Mouse (Mus musculus) embryonic facial prominence, embryonic 15.5 days (tissue): ENCODE measurements at regions not wholly inside any gene's neighbourhood (a gene's known extent, or its start where the extent isn't known, plus 50 kb on each side); places are given as distances from the start of the nearest gene placed in this dataset.

ENCODE experiments used
- ATAC-seq: fragments of 200-750 bp; cut with Nextera tagmentation; 2 replicates; pipeline ENCODE4 v1.8.0; 2017; ENCODE audit warnings: low read depth, moderate TSS enrichment; ENCODE audit not compliant: insufficient number of reproducible peaks, low FRiP score, low TSS enrichment
- H3K27ac ChIP-seq: fragments of 300-500 bp; sonication (generic); replicated peaks from 2 replicates; pipeline ENCODE4 v1.5.1; 2015; ENCODE audit warnings: mild to moderate bottlenecking, inconsistent platforms
- H3K27me3 ChIP-seq: fragments of 300-500 bp; sonication (generic); 2 replicates; pipeline ENCODE4 v1.6.1; 2015; ENCODE audit warnings: inconsistent platforms
- H3K36me3 ChIP-seq: fragments of 300-500 bp; sonication (generic); 2 replicates; pipeline ENCODE4 v1.6.1; 2015; ENCODE audit warnings: mild to moderate bottlenecking, inconsistent platforms
- H3K4me1 ChIP-seq: fragments of 300-500 bp; sonication (generic); 2 replicates; pipeline ENCODE4 v1.6.1; 2015; ENCODE audit warnings: inconsistent platforms
- H3K4me2 ChIP-seq: fragments of 300-500 bp; sonication (generic); replicated peaks from 2 replicates; pipeline ENCODE4 v1.6.1; 2015; ENCODE audit warnings: mild to moderate bottlenecking, inconsistent platforms
- H3K4me3 ChIP-seq: fragments of 300-500 bp; sonication (generic); replicated peaks from 2 replicates; pipeline ENCODE4 v1.5.1; 2015; ENCODE audit warnings: mild to moderate bottlenecking, inconsistent platforms
- H3K9ac ChIP-seq: fragments of 300-500 bp; sonication (generic); 2 replicates; pipeline ENCODE4 v1.6.1; 2015; ENCODE audit warnings: inconsistent platforms
- H3K9me3 ChIP-seq: fragments of 300-500 bp; sonication (generic); replicated peaks from 2 replicates; pipeline ENCODE4 v1.6.1; 2016; ENCODE audit warnings: inconsistent platforms
- WGBS: fragments of 180-500 bp; shearing (Covaris S2); methylation state at CpG from one replicate; pipeline ENCODE4 v1.1.7; 2015; 5-methylcytosine and 5-hydroxymethylcytosine counted together

- H3K27me3 ChIP-seq = no peaks in the 10 kb centered on the region
- no peak overlapping the region for H3K4me2 ChIP-seq
- ATAC-seq = no peak
- H3K36me3 ChIP-seq = no peaks in the 10 kb centered on the region
- H3K27ac ChIP-seq = no peak overlapping the region
- no peaks in the 10 kb centered on the region for H3K4me1 ChIP-seq
- H3K9me3 ChIP-seq = no peaks in the 10 kb centered on the region
- 74% methylated on average over 7 of the region's 7 CpGs for WGBS
- no peak overlapping the region for H3K4me3 ChIP-seq
- no peak overlapping the region for H3K9ac ChIP-seq
These were observed 137.2 kb downstream of the Cdh26 start for GRCm38 (mm10) chr2:178567493-178567892.

- no peak for ATAC-seq
- Histone ChIP-seq H3K36me3 (no peaks in the 10 kb centered on the region), H3K4me2 (no peak overlapping the region), H3K9ac (no peak overlapping the region), H3K4me1 (0 out of 2 replicates have a peak, but pooled peaks cover 9% of the 10 kb centered on the region), H3K27ac (no peak overlapping the region), H3K9me3 (no peaks in the 10 kb centered on the region), H3K4me3 (no peak overlapping the region), H3K27me3 (peaks cover 25% of the 10 kb centered on the region)
- WGBS = 58% methylated on average over 5 of the region's 5 CpGs
These were observed 142.0 kb downstream of the Cdh26 start for GRCm38 (mm10) chr2:178572301-178572700.

DNA sequence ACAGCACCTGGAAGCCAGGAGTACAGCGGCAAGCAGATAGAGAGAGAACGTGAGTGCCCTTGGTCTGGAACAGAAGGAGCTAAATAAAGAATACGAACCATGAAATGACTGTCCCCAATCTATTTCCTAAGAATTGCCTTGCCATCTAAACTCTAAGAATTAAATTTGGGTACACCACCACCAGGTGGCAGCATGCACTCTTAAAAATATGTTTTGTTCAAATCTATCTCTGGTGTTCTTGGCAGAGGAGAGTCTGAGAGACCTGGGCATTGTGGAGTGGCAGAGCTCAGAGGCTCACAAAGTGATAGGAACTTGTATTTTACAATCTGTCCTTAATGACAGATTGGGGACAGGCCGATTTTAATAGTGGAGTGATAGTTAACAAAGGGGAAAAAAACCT, 144.5 kb downstream of the Cdh26 start:
- ATAC-seq = no peak
- 33% methylated on average over 4 of the region's 4 CpGs for WGBS

GRCm38 (mm10) chr2:178575403-178575802, 145.1 kb downstream of the Cdh26 start:
- no peaks in the 10 kb centered on the region for H3K36me3 ChIP-seq
- ATAC-seq = no peak
- H3K4me3 ChIP-seq = no peak overlapping the region
- H3K27ac ChIP-seq = no peak overlapping the region
- H3K4me1 ChIP-seq = 0 out of 2 replicates have a peak, but pooled peaks cover 9% of the 10 kb centered on the region
- no peaks in the 10 kb centered on the region for H3K9me3 ChIP-seq
- peaks cover 25% of the 10 kb centered on the region for H3K27me3 ChIP-seq
- 41% methylated on average over 6 of the region's 6 CpGs for WGBS
- no peak overlapping the region for H3K4me2 ChIP-seq
- H3K9ac ChIP-seq = no peak overlapping the region

More for the DNA sequence above, 144.5 kb downstream of the Cdh26 start:
- Histone ChIP-seq H3K9me3 (no peaks in the 10 kb centered on the region), H3K4me3 (no peak overlapping the region), H3K4me1 (0 out of 2 replicates have a peak, but pooled peaks cover 9% of the 10 kb centered on the region), H3K4me2 (no peak overlapping the region), H3K27ac (no peak overlapping the region), H3K27me3 (peaks cover 25% of the 10 kb centered on the region), H3K9ac (no peak overlapping the region), H3K36me3 (no peaks in the 10 kb centered on the region)

GRCm38 (mm10) chr2:178576067-178576466, 145.7 kb downstream of the Cdh26 start:
- Histone ChIP-seq H3K36me3 (no peaks in the 10 kb centered on the region), H3K9ac (no peak overlapping the region), H3K4me1 (peaks cover 12% of the 10 kb centered on the region; the same call in 1 of the 2 replicates), H3K27ac (no peak overlapping the region), H3K4me3 (no peak overlapping the region), H3K27me3 (peaks cover 25% of the 10 kb centered on the region), H3K4me2 (no peak overlapping the region), H3K9me3 (no peaks in the 10 kb centered on the region)
- WGBS = 67% methylated on average over 7 of the region's 7 CpGs
- ATAC-seq = no peak

DNA sequence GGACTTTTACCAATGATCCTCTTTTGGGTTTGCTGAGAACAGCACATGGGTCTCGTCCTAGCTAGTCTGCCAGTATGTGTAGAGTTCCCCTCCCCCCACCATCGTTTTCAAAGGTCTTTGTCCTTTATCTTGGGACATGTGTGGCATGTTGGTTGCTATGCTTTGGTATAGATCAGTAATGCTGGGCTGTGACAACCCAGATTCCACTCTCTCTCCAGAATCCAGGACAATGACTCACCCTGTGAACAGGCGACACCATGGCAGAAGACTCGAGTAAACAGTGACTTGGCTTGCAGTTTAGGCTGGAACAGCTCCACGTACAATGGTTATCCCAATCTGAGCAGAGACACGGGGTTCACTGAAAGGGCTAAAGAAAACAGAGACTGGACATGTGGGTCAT, 149.2 kb downstream of the Cdh26 start:
- ATAC-seq = no peak
- 81% methylated on average over 6 of the region's 6 CpGs for whole genome bisulfite sequencing

DNA sequence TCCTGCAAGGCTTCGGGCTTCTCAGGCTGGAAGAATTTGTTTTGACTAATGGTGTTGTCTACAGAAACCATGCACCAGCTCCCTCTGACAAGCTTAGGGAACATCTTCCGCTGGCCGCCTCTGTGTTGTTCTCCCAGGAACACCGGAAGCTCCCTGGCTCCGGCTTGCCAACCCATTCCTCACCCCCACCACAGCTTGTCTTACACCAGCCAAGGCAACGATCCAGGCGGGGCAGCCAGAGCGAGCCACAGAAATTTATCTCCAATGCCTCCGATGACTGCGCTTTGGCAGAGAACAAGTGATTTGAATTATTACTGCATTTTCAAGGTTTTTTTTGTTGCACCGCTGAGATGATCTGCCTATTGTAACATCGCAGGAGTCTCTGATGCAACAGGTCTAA, 151.0 kb downstream of the Cdh26 start:
- ATAC-seq = peak; percentile 36; the same call in 1 of the 2 replicates
- Histone ChIP-seq H3K27ac (no peak overlapping the region), H3K4me3 (no peak overlapping the region), H3K36me3 (no peaks in the 10 kb centered on the region), H3K4me1 (peaks cover 12% of the 10 kb centered on the region; the same call in 1 of the 2 replicates), H3K27me3 (peaks cover 9% of the 10 kb centered on the region; the same call in 1 of the 2 replicates), H3K4me2 (no peak overlapping the region), H3K9ac (no peak overlapping the region), H3K9me3 (no peaks in the 10 kb centered on the region)
- WGBS = 45% methylated on average over 12 of the region's 12 CpGs

More for the DNA sequence above, 149.2 kb downstream of the Cdh26 start:
- no peak overlapping the region for H3K4me3 ChIP-seq
- H3K27me3 ChIP-seq = peaks cover 16% of the 10 kb centered on the region; the same call in 1 of the 2 replicates
- H3K9me3 ChIP-seq = no peaks in the 10 kb centered on the region
- H3K27ac ChIP-seq = no peak overlapping the region
- no peak overlapping the region for H3K9ac ChIP-seq
- H3K4me1 ChIP-seq = peaks cover 17% of the 10 kb centered on the region; the same call in 1 of the 2 replicates
- H3K36me3 ChIP-seq = no peaks in the 10 kb centered on the region
- H3K4me2 ChIP-seq = no peak overlapping the region

- Histone ChIP-seq H3K27me3 (0 out of 2 replicates have a peak, but pooled peaks cover 11% of the 10 kb centered on the region), H3K27ac (no peak overlapping the region), H3K4me3 (no peak overlapping the region), H3K4me1 (peaks cover 12% of the 10 kb centered on the region; the same call in 1 of the 2 replicates), H3K36me3 (no peaks in the 10 kb centered on the region), H3K9ac (no peak overlapping the region), H3K4me2 (no peak overlapping the region), H3K9me3 (no peaks in the 10 kb centered on the region)
- no peak for ATAC-seq
- WGBS = 78% methylated on average over 5 of the region's 5 CpGs
These were observed 154.7 kb downstream of the Cdh26 start for GRCm38 (mm10) chr2:178584970-178585566.

- ATAC-seq = no peak
- no peak overlapping the region for H3K4me3 ChIP-seq
- no peaks in the 10 kb centered on the region for H3K36me3 ChIP-seq
- no peaks in the 10 kb centered on the region for H3K4me1 ChIP-seq
- 0 out of 2 replicates have a peak, but pooled peaks cover 11% of the 10 kb centered on the region for H3K27me3 ChIP-seq
- H3K9ac ChIP-seq = no peak overlapping the region
- no peaks in the 10 kb centered on the region for H3K9me3 ChIP-seq
- H3K27ac ChIP-seq = no peak overlapping the region
- WGBS = 69% methylated on average over 7 of the region's 7 CpGs
- H3K4me2 ChIP-seq = no peak overlapping the region
These were observed 156.9 kb downstream of the Cdh26 start for GRCm38 (mm10) chr2:178587134-178587636.

GRCm38 (mm10) chr2:178593743-178594142, 163.4 kb downstream of the Cdh26 start:
- no peak overlapping the region for H3K9ac ChIP-seq
- H3K27ac ChIP-seq = no peak overlapping the region
- H3K4me3 ChIP-seq = no peak overlapping the region
- ATAC-seq = no peak
- H3K36me3 ChIP-seq = no peaks in the 10 kb centered on the region
- no peak overlapping the region for H3K4me2 ChIP-seq
- H3K9me3 ChIP-seq = no peaks in the 10 kb centered on the region
- no peaks in the 10 kb centered on the region for H3K27me3 ChIP-seq
- H3K4me1 ChIP-seq = 0 out of 2 replicates have a peak, but pooled peaks cover 5% of the 10 kb centered on the region
- 79% methylated on average over 9 of the region's 9 CpGs for WGBS

DNA sequence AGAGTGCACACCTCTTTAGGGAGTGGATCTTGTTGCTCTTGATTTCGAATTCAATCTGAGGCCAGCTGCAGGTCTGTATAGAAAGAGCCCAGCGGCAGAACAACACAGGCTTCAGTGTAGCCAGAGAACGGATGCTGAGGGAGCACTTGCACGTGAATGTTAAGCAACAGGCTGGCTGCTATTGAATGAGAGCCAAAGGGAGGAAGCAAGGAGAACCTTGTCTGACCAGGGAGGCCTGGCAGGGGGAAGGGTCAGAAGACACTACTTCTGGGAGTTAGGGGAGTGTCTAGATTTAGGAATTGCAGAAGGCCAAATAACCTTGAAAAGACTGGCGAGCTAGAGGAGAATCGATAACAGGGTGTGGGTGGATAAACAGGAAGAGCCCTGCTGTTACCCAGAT, 163.8 kb downstream of the Cdh26 start:
- no peak overlapping the region for H3K4me2 ChIP-seq
- H3K9me3 ChIP-seq = no peaks in the 10 kb centered on the region
- ATAC-seq = 0 out of 2 replicates have a peak, but pooled peaks have one; percentile 15
- H3K36me3 ChIP-seq = no peaks in the 10 kb centered on the region
- no peak overlapping the region for H3K27ac ChIP-seq
- H3K27me3 ChIP-seq = no peaks in the 10 kb centered on the region
- H3K9ac ChIP-seq = no peak overlapping the region
- WGBS = 41% methylated on average over 6 of the region's 6 CpGs
- H3K4me3 ChIP-seq = no peak overlapping the region
- 0 out of 2 replicates have a peak, but pooled peaks cover 5% of the 10 kb centered on the region for H3K4me1 ChIP-seq
